Mouse (Mus musculus) c-Kit-positive CD71-positive TER-119-positive erythroid progenitor cells, embryonic 14.5 days (primary cell): ENCODE data around the gene Evpl.
A peak's percentile ranks its signal among the peaks of the same experiment; 100 is the strongest.

Experiments
- DNase-seq: peaks from one replicate; pipeline ENCODE4 v3.0.0-alpha.2; 2013; ENCODE audit warnings: low spot score

Gene Evpl

GRCm38 (mm10) chr11:116255090-116255981 is 17.5 kb upstream of the Evpl start:
- DNase-seq = no peak

GRCm38 (mm10) chr11:116254627-116255026 is 16.8 kb upstream of the Evpl start:
- no peak for DNase-seq

GRCm38 (mm10) chr11:116253076-116253600 is 15.3 kb upstream of the Evpl start:
- no peak for DNase-seq

- DNase-seq = no peak
These were observed 13.0 kb upstream of the Evpl start for GRCm38 (mm10) chr11:116250898-116251297.

- DNase-seq = no peak
These were observed 9.8 kb upstream of the Evpl start for GRCm38 (mm10) chr11:116247502-116248222.

- DNase-seq = no peak
These were observed 7.7 kb upstream of the Evpl start for GRCm38 (mm10) chr11:116245616-116246015.

GRCm38 (mm10) chr11:116244580-116244979 is 6.7 kb upstream of the Evpl start:
- no peak for DNase-seq

GRCm38 (mm10) chr11:116241744-116242235 is 3.9 kb upstream of the Evpl start:
- no peak for DNase-seq

GRCm38 (mm10) chr11:116239797-116240196 is 1.9 kb upstream of the Evpl start:
- no peak for DNase-seq

- DNase-seq = no peak
These were observed 3.0 kb downstream of the Evpl start for GRCm38 (mm10) chr11:116234901-116235300.

- no peak for DNase-seq
These were observed 5.5 kb downstream of the Evpl start for GRCm38 (mm10) chr11:116232427-116232826.

GRCm38 (mm10) chr11:116228699-116229098 is 9.2 kb downstream of the Evpl start:
- no peak for DNase-seq

- DNase-seq = peak; percentile 80
These were observed 11.5 kb downstream of the Evpl start for GRCm38 (mm10) chr11:116226414-116226813.

- no peak for DNase-seq
These were observed 15.2 kb downstream of the Evpl start for GRCm38 (mm10) chr11:116222740-116223059.

GRCm38 (mm10) chr11:116221931-116222739 is 15.7 kb downstream of the Evpl start:
- no peak for DNase-seq

- peak; percentile 36 for DNase-seq
These were observed 18.0 kb downstream of the Evpl start for GRCm38 (mm10) chr11:116219885-116220284.

- DNase-seq = no peak
These were observed 19.0 kb downstream of the Evpl start for GRCm38 (mm10) chr11:116218737-116219400.

GRCm38 (mm10) chr11:116218263-116218662 is 19.6 kb downstream of the Evpl start:
- DNase-seq = no peak

GRCm38 (mm10) chr11:116216549-116216948 is 21.3 kb downstream of the Evpl start:
- DNase-seq = no peak

GRCm38 (mm10) chr11:116215991-116216390 is 21.9 kb downstream of the Evpl start:
- no peak for DNase-seq

- DNase-seq = no peak
These were observed 22.7 kb downstream of the Evpl start for GRCm38 (mm10) chr11:116215181-116215580.
